24 mouse cellular contexts compared by ENCODE assay signal in genomic region chr9:40450417-40450714, GRCm38 (mm10).
DNase-seq lines count a peak whose midpoint lies in the region; ATAC-seq lines count a peak whose summit lies in the region.
"Had no signal": no experiment of that assay in that cellular context is flagged by ENCODE, and none has a peak within 500 bp of the region (broad histone marks: within the 10 kb centered on the region; RNA-seq: fewer than 3 reads in every experiment).

No protein-coding gene starts in this region.

- H3K4me1 ChIP-seq in embryonic facial prominence, embryonic 13.5 days: peaks cover 32% of the 10 kb centered on the region
- H3K4me1 ChIP-seq in embryonic facial prominence, embryonic 10.5 days: peaks cover 19% of the 10 kb centered on the region
- peaks cover 10% of the 10 kb centered on the region for H3K4me1 ChIP-seq in limb, embryonic 15.5 days
- H3K4me1 ChIP-seq in limb, embryonic 10.5 days: peaks cover 7% of the 10 kb centered on the region
- no peaks in the 10 kb centered on the region; the same call in 1 of the 2 replicates for H3K4me1 ChIP-seq in midbrain, embryonic 16.5 days (ENCODE audit: control insufficient read depth, insufficient read depth, low read length)
- H3K4me1 ChIP-seq: limb, embryonic 12.5 days had no signal

- 52% methylated on average over 7 of the region's 7 CpGs for WGBS in embryonic facial prominence, embryonic 13.5 days
- 79% methylated on average over 7 of the region's 7 CpGs for WGBS in embryonic facial prominence, embryonic 10.5 days
- 53% methylated on average over 7 of the region's 7 CpGs for WGBS in limb, embryonic 15.5 days
- WGBS in limb, embryonic 10.5 days: 84% methylated on average over 7 of the region's 7 CpGs
- WGBS in midbrain, embryonic 16.5 days: 64% methylated on average over 7 of the region's 7 CpGs

- no peak overlapping the region for H3K9ac ChIP-seq in embryonic facial prominence, embryonic 13.5 days
- H3K9ac ChIP-seq in limb, embryonic 15.5 days: no peak overlapping the region
- no peak overlapping the region for H3K9ac ChIP-seq in midbrain, embryonic 16.5 days (ENCODE audit: low read depth, low read length)
- H3K9ac ChIP-seq: heart, embryonic 13.5 days; limb, embryonic 12.5 days; liver, embryonic 13.5 days; lung, embryonic 15.5 days had no signal

- no peaks in the 10 kb centered on the region for H3K36me3 ChIP-seq in embryonic facial prominence, embryonic 13.5 days
- H3K36me3 ChIP-seq in embryonic facial prominence, embryonic 10.5 days (replicated peaks): no peaks in the 10 kb centered on the region
- no peaks in the 10 kb centered on the region for H3K36me3 ChIP-seq in limb, embryonic 15.5 days
- no peaks in the 10 kb centered on the region for H3K36me3 ChIP-seq in limb, embryonic 10.5 days
- no peaks in the 10 kb centered on the region for H3K36me3 ChIP-seq in midbrain, embryonic 16.5 days (ENCODE audit: control insufficient read depth, insufficient read depth, low read length)
- H3K36me3 ChIP-seq: heart, embryonic 13.5 days; limb, embryonic 12.5 days; liver, embryonic 13.5 days; lung, embryonic 15.5 days had no signal

- peak overlapping the region; percentile 26 for H3K4me2 ChIP-seq in embryonic facial prominence, embryonic 13.5 days
- no peak overlapping the region for H3K4me2 ChIP-seq in limb, embryonic 15.5 days
- no peak overlapping the region for H3K4me2 ChIP-seq in midbrain, embryonic 16.5 days (ENCODE audit: low read length)
- H3K4me2 ChIP-seq: heart, embryonic 13.5 days; limb, embryonic 12.5 days; liver, embryonic 13.5 days; lung, embryonic 15.5 days; midbrain, embryonic 11.5 days had no signal

- no peak overlapping the region for H3K4me3 ChIP-seq in embryonic facial prominence, embryonic 13.5 days
- no peak overlapping the region for H3K4me3 ChIP-seq in embryonic facial prominence, embryonic 10.5 days
- H3K4me3 ChIP-seq in limb, embryonic 15.5 days: no peak overlapping the region
- H3K4me3 ChIP-seq in limb, embryonic 10.5 days: no peak overlapping the region
- no peak overlapping the region for H3K4me3 ChIP-seq in midbrain, embryonic 16.5 days (ENCODE audit: low read depth, low read length)
- H3K4me3 ChIP-seq: erythroblast, embryonic 14.5 days; heart, adult 2 months; heart, embryonic 13.5 days; layer of hippocampus, adult 2 months; limb, embryonic 12.5 days; liver, embryonic 13.5 days; lung, embryonic 15.5 days had no signal

- ATAC-seq in embryonic facial prominence, embryonic 13.5 days (ENCODE audit: insufficient number of reproducible peaks, insufficient read depth, low FRiP score, low TSS enrichment, low read depth): no peak
- ATAC-seq in limb, embryonic 15.5 days (ENCODE audit: insufficient number of reproducible peaks, low FRiP score, low TSS enrichment, low read depth): no peak
- ATAC-seq in midbrain, embryonic 16.5 days: no peak
- ATAC-seq: forebrain, embryonic 14.5 days; intestine, embryonic 16.5 days had no signal

- peaks cover 8% of the 10 kb centered on the region for H3K27me3 ChIP-seq in embryonic facial prominence, embryonic 13.5 days
- peaks cover 21% of the 10 kb centered on the region for H3K27me3 ChIP-seq in embryonic facial prominence, embryonic 10.5 days (replicated peaks; ENCODE audit: low read depth, poor library complexity, severe bottlenecking)
- peaks cover 16% of the 10 kb centered on the region for H3K27me3 ChIP-seq in limb, embryonic 15.5 days
- H3K27me3 ChIP-seq in limb, embryonic 10.5 days (ENCODE audit: low read depth, poor library complexity, severe bottlenecking): peaks cover 20% of the 10 kb centered on the region
- no peaks in the 10 kb centered on the region for H3K27me3 ChIP-seq in midbrain, embryonic 16.5 days (ENCODE audit: control insufficient read depth, insufficient read depth, low read depth, low read length)
- H3K27me3 ChIP-seq: lung, embryonic 15.5 days had no signal

- no peak for DNase-seq in embryonic facial prominence, embryonic 10.5 days (ENCODE audit: low spot score)
- DNase-seq in limb, embryonic 10.5 days (ENCODE audit: low spot score): no peak
- DNase-seq in thymus, postnatal 4 days: peak; percentile 23
- DNase-seq in thymus, postnatal 14 days: no peak
- DNase-seq: adrenal gland, postnatal 25 days; cerebellum, adult 9-10 months; gastrocnemius, postnatal 14 days; heart, adult 2 months; heart, postnatal 14 days; kidney, postnatal 10 days; liver, embryonic 13.5 days; lung, postnatal 4 days had no signal

- peak overlapping the region; percentile 68 for H3K27ac ChIP-seq in embryonic facial prominence, embryonic 13.5 days
- H3K27ac ChIP-seq in embryonic facial prominence, embryonic 10.5 days (replicated peaks): no peak overlapping the region
- H3K27ac ChIP-seq in limb, embryonic 15.5 days: peak overlapping the region; percentile 57
- H3K27ac ChIP-seq in limb, embryonic 10.5 days: no peak overlapping the region
- no peak overlapping the region for H3K27ac ChIP-seq in midbrain, embryonic 16.5 days (ENCODE audit: low read length)
- H3K27ac ChIP-seq: heart, adult 2 months; heart, embryonic 13.5 days; hindbrain, postnatal 0 days; layer of hippocampus, adult 2 months; limb, embryonic 12.5 days; liver, embryonic 13.5 days; lung, embryonic 15.5 days had no signal

- no peaks in the 10 kb centered on the region for H3K9me3 ChIP-seq in embryonic facial prominence, embryonic 13.5 days
- H3K9me3 ChIP-seq in embryonic facial prominence, embryonic 10.5 days: no peaks in the 10 kb centered on the region
- H3K9me3 ChIP-seq in limb, embryonic 15.5 days: no peaks in the 10 kb centered on the region
- H3K9me3 ChIP-seq in limb, embryonic 10.5 days (replicated peaks): no peaks in the 10 kb centered on the region
- no peaks in the 10 kb centered on the region for H3K9me3 ChIP-seq in midbrain, embryonic 16.5 days (replicated peaks; ENCODE audit: control insufficient read depth, low read length, poor library complexity, severe bottlenecking)
- H3K9me3 ChIP-seq: heart, embryonic 13.5 days; limb, embryonic 12.5 days; liver, embryonic 13.5 days; lung, embryonic 15.5 days had no signal

Comparison
In these comparisons a context has a peak if more than half of its experiments do, and no peak if none do; other contexts are left out.
1. H3K27ac ChIP-seq: peak in embryonic facial prominence, embryonic 13.5 days (single experiment) and limb, embryonic 15.5 days (single experiment); none in embryonic facial prominence, embryonic 10.5 days (single experiment), limb, embryonic 10.5 days (single experiment) and midbrain, embryonic 16.5 days (single experiment).